Mouse (Mus musculus): Measurements from ENCODE around the gene Spire2. TPM values are rescaled to one million over a fixed set of nuclear protein-coding genes. Genes with fewer than 3 reads are reported as not detected.
A peak's percentile ranks its signal among the peaks of the same experiment; 100 is the strongest.
"Not testable (repeated sequence)": the region's sequence is repeated elsewhere in the genome, so short reads cannot be mapped to it uniquely, and the experiment has no call there.

Spire2 gene
- total RNA-seq, 2 experiments from 2014 or later: 4.3 to 7.0 TPM

DNA sequence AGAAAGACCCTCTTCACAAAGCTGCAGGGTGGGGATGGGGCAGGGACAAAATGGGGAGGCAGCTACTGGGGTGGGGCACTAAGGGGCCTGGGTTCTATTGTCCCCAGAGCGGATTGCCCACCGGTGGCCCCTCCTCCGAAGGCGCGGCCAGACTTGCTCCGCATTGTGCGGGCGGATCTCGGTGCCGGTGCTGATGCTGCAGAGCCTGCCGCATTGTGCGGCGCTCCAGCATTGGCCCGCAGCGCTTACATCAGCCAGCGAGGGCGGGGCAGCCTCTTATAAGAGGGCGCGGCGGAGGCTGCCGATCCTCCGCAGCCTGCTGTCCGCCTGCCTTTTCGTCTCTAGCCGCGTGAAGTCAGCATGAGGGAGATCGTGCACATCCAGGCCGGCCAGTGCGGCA, 78.7 kb downstream of the Spire2 start, which contains the start of gene Tubb3:
Tubb3 (plus strand) TSS at position 179 of the 400 bp plus-strand sequence.
- ATAC-seq (replicated peaks; ENCODE audit: low FRiP score, low TSS enrichment, poor library complexity, severe bottlenecking): peak; percentile 64

- ATAC-seq (replicated peaks; ENCODE audit: low FRiP score, low TSS enrichment, poor library complexity, severe bottlenecking): no peak
Measured at GRCm38 (mm10) chr8:123411781-123412327, 79.3 kb downstream of the Spire2 start.

DNA sequence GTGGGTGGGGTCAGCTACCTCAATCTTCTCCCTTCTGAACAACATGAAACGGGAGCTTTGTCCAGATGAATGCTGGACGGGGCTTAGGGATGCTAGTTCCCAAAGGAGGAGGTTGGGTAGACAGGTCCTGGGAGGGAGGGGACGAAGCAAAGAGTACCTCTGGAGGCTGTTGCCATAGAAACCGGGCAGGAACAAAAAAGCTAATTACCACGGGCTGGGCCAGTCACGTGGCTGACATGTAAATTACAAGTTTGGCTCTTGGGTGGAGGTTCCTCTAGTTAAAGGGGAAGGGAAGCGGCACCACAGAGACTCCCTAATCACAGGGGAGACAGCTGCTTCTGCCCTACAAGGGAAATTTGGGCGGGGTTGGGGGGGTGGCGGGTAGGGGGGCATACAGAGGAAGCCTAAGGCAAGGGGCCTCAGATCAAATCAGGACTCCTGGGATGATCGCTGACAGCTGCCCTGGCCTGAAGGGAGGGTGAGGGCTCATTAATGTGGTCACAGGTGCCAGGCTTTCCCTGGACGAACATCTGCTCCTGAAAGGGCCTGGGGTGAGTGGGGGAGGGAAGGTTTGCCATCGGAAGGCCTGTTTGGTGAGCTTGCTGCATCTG, 80.2 kb downstream of the Spire2 start:
- no peak for ATAC-seq (replicated peaks; ENCODE audit: low FRiP score, low TSS enrichment, poor library complexity, severe bottlenecking)

- no peak for ATAC-seq (replicated peaks; ENCODE audit: low FRiP score, low TSS enrichment, poor library complexity, severe bottlenecking)
Measured at GRCm38 (mm10) chr8:123414255-123414654, 81.7 kb downstream of the Spire2 start.

DNA sequence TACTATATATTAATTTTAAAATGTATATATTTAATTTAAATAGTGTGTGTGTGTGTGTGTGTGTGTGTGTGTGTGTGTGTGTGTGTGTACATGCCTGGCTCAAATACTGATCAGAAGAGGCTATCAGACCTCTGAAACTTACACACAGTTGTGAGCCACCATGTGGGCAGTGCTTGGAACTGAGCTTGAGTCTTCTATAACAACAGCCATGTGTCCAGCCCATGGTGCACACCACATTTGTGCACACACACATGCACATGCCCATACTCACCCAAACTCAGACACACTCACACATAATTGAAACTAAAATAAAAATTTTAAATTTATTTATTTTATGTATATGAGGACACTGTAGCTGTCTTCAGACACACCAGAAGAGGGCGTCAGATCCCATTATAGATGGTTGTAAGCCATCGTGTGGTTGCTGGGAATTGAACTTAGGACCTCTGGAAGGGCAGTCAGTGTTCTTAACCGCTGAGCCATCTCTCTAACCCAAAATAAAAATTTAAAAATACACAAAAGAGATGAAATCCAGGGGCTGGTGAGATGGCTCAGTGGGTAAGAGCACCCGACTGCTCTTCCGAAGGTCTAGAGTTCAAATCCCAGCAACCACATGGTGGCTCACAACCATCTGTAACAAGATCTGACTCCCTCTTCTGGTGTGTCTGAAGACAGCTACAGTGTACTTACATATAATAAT, 82.6 kb downstream of the Spire2 start:
- not testable (repeated sequence) for ATAC-seq (replicated peaks; ENCODE audit: low FRiP score, low TSS enrichment, poor library complexity, severe bottlenecking)

- ATAC-seq (replicated peaks; ENCODE audit: low FRiP score, low TSS enrichment, poor library complexity, severe bottlenecking): peak; percentile 74
Measured at GRCm38 (mm10) chr8:123415967-123416943, 83.7 kb downstream of the Spire2 start.

GRCm38 (mm10) chr8:123416944-123417555, 84.5 kb downstream of the Spire2 start:
- peak; percentile 22; the same call in 1 of the 2 replicates for ATAC-seq (replicated peaks; ENCODE audit: low FRiP score, low TSS enrichment, poor library complexity, severe bottlenecking)

Other genes with a start within 250 kb of the Spire2 start
- gene Rpl13, start 230.4 kb upstream of the Spire2 start, total RNA-seq (2014; fragmentation: Nextera tagmentation): 2,414 and 2,637 TPM in 2 replicates
- 3,345 and 3,531 TPM in 2 replicates for gene Rpl13, start 230.4 kb upstream of the Spire2 start, total RNA-seq (2017)
- 1.5 and 2.3 TPM in 2 replicates for gene Cpne7, start 215.3 kb upstream of the Spire2 start, total RNA-seq (2014; fragmentation: Nextera tagmentation)
- gene Cpne7, start 215.3 kb upstream of the Spire2 start, total RNA-seq (2017): 1.0 and 1.2 TPM in 2 replicates
- not detected in 2 replicates for gene Sult5a1, start 174.4 kb upstream of the Spire2 start, total RNA-seq (2014; fragmentation: Nextera tagmentation)
- not detected in 2 replicates for gene Sult5a1, start 174.4 kb upstream of the Spire2 start, total RNA-seq (2017)
- not detected in 2 replicates for gene Dpep1, start 146.5 kb upstream of the Spire2 start, total RNA-seq (2014; fragmentation: Nextera tagmentation)
- not detected in 2 replicates for gene Dpep1, start 146.5 kb upstream of the Spire2 start, total RNA-seq (2017)
- gene Chmp1a, start 120.0 kb upstream of the Spire2 start, total RNA-seq (2014; fragmentation: Nextera tagmentation): 44.4 and 57.1 TPM in 2 replicates
- gene Chmp1a, start 120.0 kb upstream of the Spire2 start, total RNA-seq (2017): 25.8 and 34.0 TPM in 2 replicates
- 0.59 and 1.8 TPM in 2 replicates for gene Spata33, start 119.9 kb upstream of the Spire2 start, total RNA-seq (2014; fragmentation: Nextera tagmentation)
- gene Spata33, start 119.9 kb upstream of the Spire2 start, total RNA-seq (2017): 0.66 and 1.1 TPM in 2 replicates
- 45.0 and 57.8 TPM in 2 replicates for gene Cdk10, start 107.9 kb upstream of the Spire2 start, total RNA-seq (2014; fragmentation: Nextera tagmentation)
- 33.7 and 35.4 TPM in 2 replicates for gene Cdk10, start 107.9 kb upstream of the Spire2 start, total RNA-seq (2017)
- gene Spata2l, start 96.5 kb upstream of the Spire2 start, total RNA-seq (2014; fragmentation: Nextera tagmentation): 1.8 and 1.9 TPM in 2 replicates
- gene Spata2l, start 96.5 kb upstream of the Spire2 start, total RNA-seq (2017): 0.27 TPM in 1 of 2 replicates, not detected in the other
- 8.3 and 16.8 TPM in 2 replicates for gene Zfp276, start 78.5 kb upstream of the Spire2 start, total RNA-seq (2014; fragmentation: Nextera tagmentation)
- gene Zfp276, start 78.5 kb upstream of the Spire2 start, total RNA-seq (2017): 5.7 and 8.2 TPM in 2 replicates
- gene Vps9d1, start 78.4 kb upstream of the Spire2 start, total RNA-seq (2014; fragmentation: Nextera tagmentation): 12.1 and 17.5 TPM in 2 replicates
- 4.6 and 6.1 TPM in 2 replicates for gene Vps9d1, start 78.4 kb upstream of the Spire2 start, total RNA-seq (2017)
- gene Fanca, start 14.1 kb upstream of the Spire2 start, total RNA-seq (2014; fragmentation: Nextera tagmentation): 88.7 and 92.5 TPM in 2 replicates
- 48.6 and 64.9 TPM in 2 replicates for gene Fanca, start 14.1 kb upstream of the Spire2 start, total RNA-seq (2017)
- 140 and 145 TPM in 2 replicates for gene Tcf25, start 41.0 kb downstream of the Spire2 start, total RNA-seq (2014; fragmentation: Nextera tagmentation)
- 104 and 227 TPM in 2 replicates for gene Tcf25, start 41.0 kb downstream of the Spire2 start, total RNA-seq (2017)
- gene Mc1r, start 74.4 kb downstream of the Spire2 start, total RNA-seq (2014; fragmentation: Nextera tagmentation): 0.92 and 1.7 TPM in 2 replicates
- 0.91 TPM in 1 of 2 replicates, not detected in the other for gene Mc1r, start 74.4 kb downstream of the Spire2 start, total RNA-seq (2017)
- 1.0 and 1.3 TPM in 2 replicates for gene Tubb3, start 78.7 kb downstream of the Spire2 start, total RNA-seq (2014; fragmentation: Nextera tagmentation)
- 0.19 TPM in 1 of 2 replicates, not detected in the other for gene Tubb3, start 78.7 kb downstream of the Spire2 start, total RNA-seq (2017)
- gene Def8, start 90.8 kb downstream of the Spire2 start, total RNA-seq (2014; fragmentation: Nextera tagmentation): 60.6 and 61.1 TPM in 2 replicates
- 33.5 and 45.9 TPM in 2 replicates for gene Def8, start 90.8 kb downstream of the Spire2 start, total RNA-seq (2017)
- gene Afg3l1, start 145.2 kb downstream of the Spire2 start, total RNA-seq (2014; fragmentation: Nextera tagmentation): 36.2 and 42.0 TPM in 2 replicates
- 19.7 and 20.7 TPM in 2 replicates for gene Afg3l1, start 145.2 kb downstream of the Spire2 start, total RNA-seq (2017)
- gene Dbndd1, start 182.8 kb downstream of the Spire2 start, total RNA-seq (2014; fragmentation: Nextera tagmentation): not detected in 2 replicates
- gene Dbndd1, start 182.8 kb downstream of the Spire2 start, total RNA-seq (2017): not detected in 2 replicates
- gene Gas8, start 186.1 kb downstream of the Spire2 start, total RNA-seq (2014; fragmentation: Nextera tagmentation): 1.5 and 4.5 TPM in 2 replicates
- gene Gas8, start 186.1 kb downstream of the Spire2 start, total RNA-seq (2017): 8.6 and 10.8 TPM in 2 replicates

All from megakaryocyte-erythroid progenitor cell, adult 5-6 weeks (primary cell).